Mouse (Mus musculus) MEL (cell line): ENCODE results near the gene Gm17190. TPM values are rescaled to one million over a fixed set of nuclear protein-coding genes. Genes with fewer than 3 reads are reported as not detected.

ENCODE experiments used
- DNase-seq: peaks from one replicate; pipeline ENCODE4 v3.0.0; 2011; ENCODE audit warnings: low read depth, low spot score
- H3K27ac ChIP-seq: 2 replicates; pipeline ENCODE4 v1.5.1; 2012; ENCODE audit warnings: low read depth, mild to moderate bottlenecking, control low read depth, low read length, moderate library complexity; ENCODE audit not compliant: control insufficient read depth
- H3K27me3 ChIP-seq, 2 experiments: fragments of 150-350 bp in 1 of 2; sonication (generic) in 1 of 2; 2 replicates each; pipeline ENCODE4 v1.6.1; 2012; ENCODE audit warnings: low read length in 2 of 2, mild to moderate bottlenecking in 2 of 2, improper control_type of control experiment in 1 of 2, moderate library complexity in 1 of 2; ENCODE audit not compliant: insufficient read depth in 2 of 2, control insufficient read depth in 1 of 2
- H3K36me3 ChIP-seq, 2 experiments: 2 replicates each; pipeline ENCODE4 v1.6.1; 2012 to 2014; ENCODE audit warnings: low read length in 2 of 2, improper control_type of control experiment in 1 of 2, inconsistent platforms in 1 of 2, mild to moderate bottlenecking in 1 of 2; ENCODE audit not compliant: insufficient read depth in 2 of 2, control insufficient read depth in 1 of 2
- H3K4me1 ChIP-seq, 2 experiments: fragments of 150-350 bp in 1 of 2; sonication (generic) in 1 of 2; 2 replicates each; pipeline ENCODE4 v1.6.1; 2012; ENCODE audit warnings: low read length in 2 of 2, improper control_type of control experiment in 1 of 2, mild to moderate bottlenecking in 1 of 2; ENCODE audit not compliant: insufficient read depth in 2 of 2, control insufficient read depth in 1 of 2
- H3K4me3 ChIP-seq, 2 experiments: fragments of 150-350 bp in 1 of 2; sonication (generic) in 1 of 2; 2 replicates each; pipeline ENCODE4 v1.5.1; 2012; ENCODE audit warnings: low read depth in 2 of 2, low read length in 2 of 2, mild to moderate bottlenecking in 2 of 2, moderate library complexity in 2 of 2, control low read depth in 1 of 2, improper control_type of control experiment in 1 of 2; ENCODE audit not compliant: control insufficient read depth in 1 of 2, insufficient read depth in 1 of 2
- H3K79me2 ChIP-seq: 2 replicates; pipeline ENCODE4 v1.6.1; 2012; ENCODE audit warnings: mild to moderate bottlenecking, low read length, moderate library complexity; ENCODE audit not compliant: control insufficient read depth, poor library complexity, insufficient read depth
- H3K9ac ChIP-seq: 2 replicates; pipeline ENCODE4 v1.6.1; 2012; ENCODE audit warnings: low read depth, mild to moderate bottlenecking, control low read depth, low read length, moderate library complexity; ENCODE audit not compliant: control insufficient read depth, poor library complexity, severe bottlenecking
- H3K9me3 ChIP-seq: fragments of 150-350 bp; sonication (generic); replicated peaks from 2 replicates; pipeline ENCODE4 v1.6.1; 2012; ENCODE audit warnings: mild to moderate bottlenecking, low read length, improper control_type of control experiment, moderate library complexity; ENCODE audit not compliant: insufficient read depth
- CHD1 ChIP-seq: IDR thresholded peaks from 2 replicates; pipeline ENCODE4 v1.6.1; 2012; ENCODE audit warnings: low read depth, mild to moderate bottlenecking, inconsistent platforms, low read length, improper control_type of control experiment
- CHD2 ChIP-seq: IDR thresholded peaks from 2 replicates; pipeline ENCODE4 v1.6.1; 2011; ENCODE audit warnings: low read length, improper control_type of control experiment
- CTCF ChIP-seq, 3 experiments: IDR thresholded peaks in 2 of 3; conservative IDR thresholded peaks in 1 of 3; 2 replicates each; pipeline ENCODE4 v1.5.1; 2011 to 2012; ENCODE audit warnings: low read length in 3 of 3, low read depth in 2 of 3, mild to moderate bottlenecking in 2 of 3, improper control_type of control experiment in 1 of 3, inconsistent platforms in 1 of 3, mixed read lengths in 1 of 3, moderate library complexity in 1 of 3; ENCODE audit not compliant: control insufficient read depth in 1 of 3, insufficient read depth in 1 of 3, poor library complexity in 1 of 3, severe bottlenecking in 1 of 3
- EP300 ChIP-seq, 2 experiments: IDR thresholded peaks; 2 replicates each; pipeline ENCODE4 v1.6.1; 2011; ENCODE audit warnings: improper control_type of control experiment in 2 of 2, low read length in 2 of 2, low read depth in 1 of 2, mild to moderate bottlenecking in 1 of 2
- ETS1 ChIP-seq: IDR thresholded peaks from 2 replicates; pipeline ENCODE4 v1.6.1; 2012; ENCODE audit warnings: low read depth, mild to moderate bottlenecking, inconsistent platforms, low read length, improper control_type of control experiment, moderate library complexity
- HCFC1 ChIP-seq: IDR thresholded peaks from 2 replicates; pipeline ENCODE4 v1.6.1; 2012; ENCODE audit warnings: low read depth, mild to moderate bottlenecking, inconsistent platforms, low read length, improper control_type of control experiment, moderate library complexity
- JUND ChIP-seq: IDR thresholded peaks from 2 replicates; pipeline ENCODE4 v1.6.1; 2011; ENCODE audit warnings: low read depth, mild to moderate bottlenecking, improper control_type of control experiment, low read length
- KAT2A ChIP-seq: conservative IDR thresholded peaks from 2 replicates; pipeline ENCODE4 v1.6.1; 2012; ENCODE audit warnings: low read depth, low read length, improper control_type of control experiment, inconsistent platforms
- MAFK ChIP-seq: IDR thresholded peaks from 2 replicates; pipeline ENCODE4 v1.6.1; 2011; ENCODE audit warnings: low read depth, mild to moderate bottlenecking, low read length, improper control_type of control experiment, borderline replicate concordance
- MAX ChIP-seq: IDR thresholded peaks from 2 replicates; pipeline ENCODE4 v1.6.1; 2011; ENCODE audit warnings: low read length, improper control_type of control experiment
- MAZ ChIP-seq: IDR thresholded peaks from 2 replicates; pipeline ENCODE4 v1.6.1; 2012; ENCODE audit warnings: low read depth, mild to moderate bottlenecking, inconsistent platforms, low read length, improper control_type of control experiment
- MEF2A ChIP-seq: IDR thresholded peaks from 2 replicates; pipeline ENCODE4 v1.6.1; 2014; ENCODE audit warnings: low read depth, mild to moderate bottlenecking, inconsistent platforms, low read length, improper control_type of control experiment; ENCODE audit not compliant: poor library complexity, insufficient replicate concordance, severe bottlenecking; ENCODE audit errors: extremely low read depth
- MXI1 ChIP-seq: IDR thresholded peaks from 2 replicates; pipeline ENCODE4 v1.6.1; 2011; ENCODE audit warnings: mild to moderate bottlenecking, low read depth, low read length, improper control_type of control experiment
- MYB ChIP-seq: IDR thresholded peaks from 2 replicates; pipeline ENCODE4 v1.6.1; 2011; ENCODE audit warnings: mild to moderate bottlenecking, low read depth, low read length, improper control_type of control experiment
- MYC ChIP-seq: IDR thresholded peaks from 2 replicates; pipeline ENCODE4 v1.6.1; 2011; ENCODE audit warnings: low read depth, mild to moderate bottlenecking, low read length, improper control_type of control experiment, moderate library complexity
- NRF1 ChIP-seq: IDR thresholded peaks from 2 replicates; pipeline ENCODE4 v1.6.1; 2014; ENCODE audit warnings: low read depth, mild to moderate bottlenecking, inconsistent platforms, low read length, improper control_type of control experiment, moderate library complexity; ENCODE audit not compliant: poor library complexity, insufficient read depth, severe bottlenecking
- POLR2A ChIP-seq, 2 experiments: IDR thresholded peaks; 2 replicates each; pipeline ENCODE4 v1.6.1; 2011 to 2012; ENCODE audit warnings: low read length in 2 of 2, mild to moderate bottlenecking in 2 of 2, control low read depth in 1 of 2, improper control_type of control experiment in 1 of 2, low read depth in 1 of 2, moderate library complexity in 1 of 2; ENCODE audit not compliant: control insufficient read depth in 1 of 2, insufficient read depth in 1 of 2, poor library complexity in 1 of 2
- RAD21 ChIP-seq: IDR thresholded peaks from 2 replicates; pipeline ENCODE4 v1.6.1; 2011; ENCODE audit warnings: mild to moderate bottlenecking, low read depth, low read length, improper control_type of control experiment
- TBP ChIP-seq: IDR thresholded peaks from 2 replicates; pipeline ENCODE4 v1.8.0; 2011; ENCODE audit warnings: low read depth, low read length, improper control_type of control experiment
- TCF12 ChIP-seq: IDR thresholded peaks from 2 replicates; pipeline ENCODE4 v1.6.1; 2014; ENCODE audit warnings: low read depth, mild to moderate bottlenecking, inconsistent platforms, low read length, improper control_type of control experiment, moderate library complexity
- USF1 ChIP-seq: IDR thresholded peaks from 2 replicates; pipeline ENCODE4 v1.6.1; 2014; ENCODE audit warnings: low read depth, mild to moderate bottlenecking, inconsistent platforms, low read length, improper control_type of control experiment, moderate library complexity
- ZC3H11A ChIP-seq: IDR thresholded peaks from 2 replicates; pipeline ENCODE4 v1.6.1; 2012; ENCODE audit warnings: low read depth, mild to moderate bottlenecking, inconsistent platforms, low read length, improper control_type of control experiment
- ZKSCAN1 ChIP-seq: IDR thresholded peaks from 2 replicates; pipeline ENCODE4 v1.6.1; 2012; ENCODE audit warnings: low read depth, mild to moderate bottlenecking, inconsistent platforms, low read length, improper control_type of control experiment, moderate library complexity
- polyA plus RNA-seq, 2 experiments: library from polyadenylated mRNA; stranded (reverse) in 1 of 2; unstranded in 1 of 2; fragments of >175 nt in 1 of 2; fragments of >200 nt in 1 of 2; gene quantifications; 2 replicates each; pipeline versions ENCODE4 v1.2.1 to v1.2.4; 2012; ENCODE audit warnings: low replicate concordance in 2 of 2, low read depth in 1 of 2; ENCODE audit not compliant: insufficient read length in 2 of 2, insufficient read depth in 1 of 2, missing spikeins in 1 of 2
- total RNA-seq: library from RNA; depleted of rRNA; stranded (reverse); fragments of 300-350 nt; gene quantifications from 2 replicates; pipeline ENCODE4 v1.2.3, GENCODE M21; 2012

Gene Gm17190
- total and polyA plus RNA-seq, 3 experiments: 0.52 TPM; not detected in 2

DNA sequence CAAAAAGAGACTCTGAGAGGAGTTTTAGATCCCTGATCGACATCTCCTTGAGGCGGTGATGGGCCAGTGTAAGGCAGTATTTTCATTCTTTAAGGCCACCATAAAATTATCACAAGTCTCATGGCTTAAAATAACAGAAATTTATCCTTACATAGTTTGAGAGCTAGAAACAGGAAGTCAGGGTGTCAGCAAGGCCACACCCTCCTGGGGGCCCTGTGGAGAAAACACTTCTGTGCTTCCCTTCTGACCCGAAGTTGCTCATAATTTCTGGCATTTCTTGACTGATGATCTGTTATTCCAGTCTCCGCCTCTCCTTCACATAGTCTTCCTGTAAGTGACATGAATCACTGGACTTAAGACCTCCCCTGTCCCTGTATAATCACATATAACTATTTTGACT is 24.5 kb downstream of the Gm17190 start:
- Histone ChIP-seq H3K79me2 (no peaks in the 10 kb centered on the region), H3K27ac (no peak overlapping the region), H3K27me3 (no peaks in the 10 kb centered on the region), H3K4me3 (no peak overlapping the region), H3K9ac (no peak overlapping the region), H3K4me1 (no peaks in the 10 kb centered on the region), H3K36me3 (no peaks in the 10 kb centered on the region), H3K9me3 (no peaks in the 10 kb centered on the region)
- peak; percentile 26 for DNase-seq
- TF ChIP-seq USF1: no peak
- TF ChIP-seq RAD21: no peak
- TF ChIP-seq MYC: no peak
- no peak for TF ChIP-seq MXI1
- TF ChIP-seq CHD2: no peak
- no peak for TF ChIP-seq ZC3H11A
- no peak for TF ChIP-seq TBP
- TF ChIP-seq ETS1: no peak
- no peak for TF ChIP-seq MEF2A
- no peak for TF ChIP-seq CHD1

DNA sequence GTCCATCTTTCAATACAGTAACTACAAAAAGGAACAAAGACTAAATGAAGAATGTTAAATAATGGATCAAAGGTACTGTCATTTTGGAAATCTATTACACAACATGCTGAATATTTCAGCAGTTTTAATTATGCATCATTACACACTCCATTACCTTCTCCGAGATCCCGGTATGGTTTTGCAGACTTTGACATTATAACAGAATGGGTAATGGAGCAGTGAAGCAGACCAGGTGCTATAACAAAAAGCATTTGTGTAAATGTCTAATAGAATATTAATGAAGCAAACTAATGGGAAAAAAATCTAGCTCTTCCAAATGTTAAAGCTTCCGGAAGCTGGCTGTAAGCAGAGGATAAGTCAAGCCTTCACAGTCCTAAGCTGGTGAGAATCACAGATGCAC is 28.9 kb downstream of the Gm17190 start:
- no peak for DNase-seq
- Histone ChIP-seq H3K4me1 (no peaks in the 10 kb centered on the region), H3K9me3 (no peaks in the 10 kb centered on the region), H3K36me3 (no peaks in the 10 kb centered on the region), H3K27me3 (no peaks in the 10 kb centered on the region), H3K9ac (no peak overlapping the region), H3K4me3 (no peak overlapping the region), H3K79me2 (no peaks in the 10 kb centered on the region), H3K27ac (no peak overlapping the region)
- no peak for TF ChIP-seq MYB
- TF ChIP-seq NRF1: no peak
- no peak for TF ChIP-seq MAFK
- no peak for TF ChIP-seq EP300 (IDR thresholded peaks at IDR 0.05; ENCODE audit: low read depth in 1 of 2, low read length in 2 of 2)
- TF ChIP-seq TCF12: no peak
- TF ChIP-seq TBP: no peak
- no peak for TF ChIP-seq KAT2A
- no peak for TF ChIP-seq POLR2A (IDR thresholded peaks at IDR 0.05; ENCODE audit: control insufficient read depth in 1 of 2, insufficient read depth in 1 of 2, low read depth in 1 of 2, low read length in 2 of 2, poor library complexity in 1 of 2)
- no peak for TF ChIP-seq HCFC1
- no peak for TF ChIP-seq MYC
- TF ChIP-seq MAX: no peak
- no peak for TF ChIP-seq MAZ
- TF ChIP-seq JUND: no peak
- no peak for TF ChIP-seq CTCF (IDR thresholded peaks at IDR 0.05 in 2 of 3, conservative IDR thresholded peaks at IDR 0.05 in 1 of 3; ENCODE audit: control insufficient read depth in 1 of 3, insufficient read depth in 1 of 3, low read depth in 2 of 3, low read length in 3 of 3, poor library complexity in 1 of 3, severe bottlenecking in 1 of 3)
- no peak for TF ChIP-seq ZKSCAN1
- TF ChIP-seq CHD2: no peak
